In genomic region chr10:95164949-95165348, GRCm38 (mm10) we compare ENCODE assay signal across 16 mouse cellular contexts.
"Had no signal": no experiment of that assay in that cellular context is flagged by ENCODE, and none has a peak within 500 bp of the region (broad histone marks: within the 10 kb centered on the region; RNA-seq: fewer than 3 reads in every experiment).

No protein-coding gene starts in this region.

- DNase-seq: retina, postnatal 1 day; right cerebral cortex, adult 18-20 months; right cerebral cortex, postnatal 14 days; right cerebral cortex, postnatal 25 days; right cerebral cortex, postnatal 4 days; spleen, adult 18-20 months; thymus, adult 18-20 months; thymus, adult 2 months; thymus, postnatal 14 days; thymus, postnatal 25 days; thymus, postnatal 36 days; thymus, postnatal 4 days had no signal

- H3K27ac ChIP-seq: neural tube, embryonic 13.5 days; neural tube, embryonic 15.5 days; stomach, embryonic 15.5 days; stomach, postnatal 0 days had no signal

- H3K4me2 ChIP-seq: neural tube, embryonic 13.5 days; neural tube, embryonic 15.5 days; stomach, embryonic 15.5 days had no signal

- H3K36me3 ChIP-seq: neural tube, embryonic 13.5 days; neural tube, embryonic 15.5 days; stomach, embryonic 15.5 days had no signal

- H3K9ac ChIP-seq: neural tube, embryonic 13.5 days; neural tube, embryonic 15.5 days; stomach, embryonic 15.5 days had no signal

- H3K4me3 ChIP-seq: neural tube, embryonic 13.5 days; neural tube, embryonic 15.5 days; stomach, embryonic 15.5 days had no signal

- H3K9me3 ChIP-seq: neural tube, embryonic 13.5 days; neural tube, embryonic 15.5 days; stomach, embryonic 15.5 days had no signal

- H3K27me3 ChIP-seq: neural tube, embryonic 13.5 days; neural tube, embryonic 15.5 days; stomach, embryonic 15.5 days had no signal
